Mouse (Mus musculus) heart, adult 2 months (tissue): ENCODE results near the gene Cblb. TPM values are rescaled to one million over a fixed set of nuclear protein-coding genes. Genes with fewer than 3 reads are reported as not detected.

Experiments
- DNase-seq, 2 experiments: peaks; one replicate each; pipeline ENCODE4 v3.0.0; 2021
- H3K27ac ChIP-seq: fragments of 200-600 bp; 2 replicates; pipeline ENCODE4 v1.8.1; 2022
- H3K27me3 ChIP-seq: fragments of 200-500 bp; 2 replicates; pipeline ENCODE4 v1.6.1; 2012; ENCODE audit warnings: mild to moderate bottlenecking, low read length, inconsistent platforms, mixed read lengths; ENCODE audit not compliant: control insufficient read depth, insufficient read depth
- H3K36me3 ChIP-seq: fragments of 200-500 bp; 2 replicates; pipeline ENCODE4 v1.6.1; 2012; ENCODE audit warnings: low read length, inconsistent platforms; ENCODE audit not compliant: control insufficient read depth, insufficient read depth
- H3K4me1 ChIP-seq: fragments of 200-500 bp; 2 replicates; pipeline ENCODE4 v1.6.1; 2011; ENCODE audit warnings: low read length; ENCODE audit not compliant: control insufficient read depth, insufficient read depth
- H3K4me3 ChIP-seq: fragments of 200-600 bp; 2 replicates; pipeline ENCODE4 v1.8.1; 2022
- H3K79me2 ChIP-seq: fragments of 200-500 bp; replicated peaks from 2 replicates; pipeline ENCODE4 v1.6.1; 2012; ENCODE audit warnings: mild to moderate bottlenecking, inconsistent platforms, low read length, moderate library complexity, mixed read lengths; ENCODE audit not compliant: control insufficient read depth, insufficient read depth
- H3K9ac ChIP-seq: fragments of 200-500 bp; 2 replicates; pipeline ENCODE4 v1.6.1; 2012; ENCODE audit warnings: low read depth, mild to moderate bottlenecking, control low read depth, inconsistent platforms, low read length, mixed read lengths
- CTCF ChIP-seq: fragments of 200-600 bp; IDR thresholded peaks from 2 replicates; pipeline ENCODE4 v1.8.1; 2022; ENCODE audit warnings: antibody characterized with exemption, mild to moderate bottlenecking, moderate library complexity
- EP300 ChIP-seq: fragments of 200-500 bp; IDR thresholded peaks from 2 replicates; pipeline ENCODE4 v1.6.1; 2011; ENCODE audit warnings: low read depth, low read length, control low read depth; ENCODE audit not compliant: insufficient read depth
- POLR2A ChIP-seq: fragments of 200-500 bp; IDR thresholded peaks from 2 replicates; pipeline ENCODE4 v1.6.1; 2011; ENCODE audit warnings: mild to moderate bottlenecking, low read depth, low read length, control low read depth; ENCODE audit not compliant: insufficient read depth
- WGBS: fragments of 180-500 bp; shearing (Covaris S2); methylation state at CpG from one replicate; pipeline ENCODE4 v1.1.7; 2018; 5-methylcytosine and 5-hydroxymethylcytosine counted together
- intact Hi-C: fragments of 180-260 bp; cut with DNase I; formaldehyde crosslinking; loops from one replicate; pipeline ENCODE4 v1.15.1; 2025
- long read RNA-seq: library from polyadenylated mRNA; stranded (forward); transcript quantifications from one replicate; pipeline ENCODE4 v2.0.0, GENCODE M21; 2021
- polyA plus RNA-seq: library from polyadenylated mRNA; depleted of rRNA; stranded (reverse); fragments of >200 nt; gene quantifications from 2 replicates; pipeline ENCODE4 v1.2.3, GENCODE M21; 2012; rRNA removed
- total RNA-seq, 2 experiments: library from RNA; stranded (reverse); gene quantifications; 2 replicates each; pipeline ENCODE4 v1.2.3; 2021

Gene Cblb
- 10 to 100 TPM; 13.6 to 14.0 TPM for total RNA-seq
- polyA plus RNA-seq, result 7.5 and 9.8 TPM in 2 replicates
- long read RNA-seq, partial matches to known transcripts, result 2 of 2 reads
- long read RNA-seq, other reads (novel, unspliced or antisense), result 0 of 2 reads

GRCm38 (mm10) chr16:52031091-52031689 lies at the start of gene Cblb:
Cblb (plus strand) TSS chr16:52031225.
- Histone ChIP-seq H3K4me3 (peak within 1 kb of the TSS; percentile 100), H3K4me1 (peaks cover 8% of the 10 kb centered on the region), H3K79me2 (peaks cover 1% of the 10 kb centered on the region; the same call in 1 of the 2 replicates), H3K27me3 (no peaks in the 10 kb centered on the region), H3K36me3 (peaks cover 38% of the 10 kb centered on the region), H3K27ac (peak within 1 kb of the TSS; percentile 99), H3K9ac (peak within 1 kb of the TSS; percentile 90)
- peak; percentile 99 for DNase-seq
- intact Hi-C loops, result loop anchor here (2.0 to 5.0 kb wide), 4 partner anchors 44 to 151 kb away; no protein-coding TSS in a partner anchor
- TF ChIP-seq POLR2A (peak; percentile 82), EP300 (peak; percentile 54; the same call in 1 of the 2 replicates), CTCF (no peak)
- WGBS, result under 1% methylated on average over 38 of the region's 38 CpGs

GRCm38 (mm10) chr16:51985436-51985835 lies 45.6 kb upstream of the Cblb start:
- WGBS, result 16% methylated on average over 8 of the region's 8 CpGs
- H3K4me3 ChIP-seq, result no peak overlapping the region
- no peak overlapping the region for H3K9ac ChIP-seq
- intact Hi-C loops, result no loop called here
- peaks cover 3% of the 10 kb centered on the region for H3K36me3 ChIP-seq
- no peak for TF ChIP-seq CTCF
- TF ChIP-seq EP300, result no peak
- TF ChIP-seq POLR2A, result no peak
- no peak overlapping the region; the same call in 1 of the 2 replicates for H3K27ac ChIP-seq
- DNase-seq, result peak; percentile 15 to 20
- H3K4me1 ChIP-seq, result peaks cover 7% of the 10 kb centered on the region
- H3K27me3 ChIP-seq, result no peaks in the 10 kb centered on the region
- H3K79me2 ChIP-seq, result no peaks in the 10 kb centered on the region

- H3K27ac ChIP-seq, result no peak overlapping the region
- TF ChIP-seq EP300 (no peak), CTCF (no peak), POLR2A (no peak)
- WGBS, result 62% methylated on average over 3 of the region's 3 CpGs
Measured at GRCm38 (mm10) chr16:51986207-51986606, 44.8 kb upstream of the Cblb start.

GRCm38 (mm10) chr16:51987085-51987620 lies 43.9 kb upstream of the Cblb start:
- H3K27ac ChIP-seq, result no peak overlapping the region
- H3K27me3 ChIP-seq, result no peaks in the 10 kb centered on the region
- TF ChIP-seq CTCF, result no peak
- no peak for TF ChIP-seq EP300
- no peak for TF ChIP-seq POLR2A
- DNase-seq, result no peak
- no peak overlapping the region for H3K9ac ChIP-seq
- peaks cover 3% of the 10 kb centered on the region for H3K36me3 ChIP-seq
- WGBS, result 31% methylated on average over 4 of the region's 4 CpGs
- no peaks in the 10 kb centered on the region for H3K79me2 ChIP-seq
- peaks cover 7% of the 10 kb centered on the region for H3K4me1 ChIP-seq
- intact Hi-C loops, result loop anchor here (2.0 kb wide), 1 partner anchor 44 kb away; the partner anchor contains the start of gene Cblb
- no peak overlapping the region for H3K4me3 ChIP-seq

More at GRCm38 (mm10) chr16:51986207-51986606, 44.8 kb upstream of the Cblb start:
- Histone ChIP-seq H3K9ac (no peak overlapping the region), H3K79me2 (no peaks in the 10 kb centered on the region), H3K4me1 (peaks cover 7% of the 10 kb centered on the region), H3K36me3 (peaks cover 3% of the 10 kb centered on the region), H3K4me3 (no peak overlapping the region), H3K27me3 (no peaks in the 10 kb centered on the region)
- intact Hi-C loops, result loop anchor here (2.0 kb wide), 1 partner anchor 45 kb away; the partner anchor contains the start of gene Cblb
- no peak for DNase-seq

- Histone ChIP-seq H3K36me3 (peaks cover 3% of the 10 kb centered on the region), H3K9ac (no peak overlapping the region), H3K27me3 (no peaks in the 10 kb centered on the region), H3K27ac (no peak overlapping the region), H3K4me1 (peaks cover 7% of the 10 kb centered on the region), H3K79me2 (no peaks in the 10 kb centered on the region), H3K4me3 (no peak overlapping the region)
- intact Hi-C loops, result no loop called here
- TF ChIP-seq POLR2A, result no peak
- no peak for TF ChIP-seq CTCF
- no peak for TF ChIP-seq EP300
- no peak for DNase-seq
Measured at GRCm38 (mm10) chr16:51988027-51988426, 43.0 kb upstream of the Cblb start.

GRCm38 (mm10) chr16:51989259-51989658 lies 41.8 kb upstream of the Cblb start:
- no peak for DNase-seq
- 33% methylated on average over 3 of the region's 3 CpGs for WGBS
- H3K27ac ChIP-seq, result no peak overlapping the region

More at GRCm38 (mm10) chr16:51989259-51989658, 41.8 kb upstream of the Cblb start:
- intact Hi-C loops, result no loop called here
- Histone ChIP-seq H3K79me2 (no peaks in the 10 kb centered on the region), H3K4me1 (peaks cover 7% of the 10 kb centered on the region), H3K36me3 (peaks cover 3% of the 10 kb centered on the region), H3K27me3 (no peaks in the 10 kb centered on the region), H3K4me3 (no peak overlapping the region), H3K9ac (no peak overlapping the region)
- no peak for TF ChIP-seq CTCF
- TF ChIP-seq EP300, result no peak
- TF ChIP-seq POLR2A, result no peak
